Mouse (Mus musculus) cerebellum, postnatal 25 days (tissue): Measurements from ENCODE around the gene Cd44.

ENCODE experiments used
- DNase-seq, 2 experiments: peaks; one replicate each; pipeline ENCODE4 v3.0.0; 2021; ENCODE audit warnings: mixed read lengths in 2 of 2

Gene Cd44

GRCm38 (mm10) chr2:102913833-102914545 is 12.5 kb upstream of the Cd44 start:
- DNase-seq: no peak

GRCm38 (mm10) chr2:102912951-102913350 is 11.5 kb upstream of the Cd44 start:
- no peak for DNase-seq

- no peak for DNase-seq
These were observed 11.0 kb upstream of the Cd44 start for GRCm38 (mm10) chr2:102912469-102912868.

GRCm38 (mm10) chr2:102909403-102909802 is 7.9 kb upstream of the Cd44 start:
- DNase-seq: no peak

- DNase-seq: no peak
These were observed 4.1 kb upstream of the Cd44 start for GRCm38 (mm10) chr2:102905604-102906003.

GRCm38 (mm10) chr2:102901828-102902223 is 361 bp upstream of the Cd44 start:
- no peak for DNase-seq

GRCm38 (mm10) chr2:102900230-102900721 is 1.2 kb downstream of the Cd44 start:
- no peak for DNase-seq

GRCm38 (mm10) chr2:102899238-102899637 is 2.2 kb downstream of the Cd44 start:
- DNase-seq: no peak

GRCm38 (mm10) chr2:102898585-102898984 is 2.9 kb downstream of the Cd44 start:
- DNase-seq: no peak

GRCm38 (mm10) chr2:102896154-102896553 is 5.3 kb downstream of the Cd44 start:
- DNase-seq: no peak

GRCm38 (mm10) chr2:102895197-102895596 is 6.3 kb downstream of the Cd44 start:
- DNase-seq: no peak

- DNase-seq: no peak
These were observed 6.7 kb downstream of the Cd44 start for GRCm38 (mm10) chr2:102894785-102895184.

GRCm38 (mm10) chr2:102888688-102889225 is 12.7 kb downstream of the Cd44 start:
- DNase-seq: no peak

GRCm38 (mm10) chr2:102887137-102887536 is 14.3 kb downstream of the Cd44 start:
- no peak for DNase-seq

- DNase-seq: no peak
These were observed 15.0 kb downstream of the Cd44 start for GRCm38 (mm10) chr2:102886306-102886935.

- DNase-seq: no peak
These were observed 18.7 kb downstream of the Cd44 start for GRCm38 (mm10) chr2:102882597-102883272.

GRCm38 (mm10) chr2:102882004-102882588 is 19.4 kb downstream of the Cd44 start:
- DNase-seq: peak in 1 of 2 experiments; percentile 15

- no peak for DNase-seq
These were observed 23.0 kb downstream of the Cd44 start for GRCm38 (mm10) chr2:102878513-102878912.

GRCm38 (mm10) chr2:102877463-102877862 is 24.0 kb downstream of the Cd44 start:
- DNase-seq: no peak

- no peak for DNase-seq
These were observed 25.3 kb downstream of the Cd44 start for GRCm38 (mm10) chr2:102876141-102876540.

- DNase-seq: no peak
These were observed 27.6 kb downstream of the Cd44 start for GRCm38 (mm10) chr2:102873848-102874247.

- DNase-seq: no peak
These were observed 28.3 kb downstream of the Cd44 start for GRCm38 (mm10) chr2:102873194-102873593.

- DNase-seq: no peak
These were observed 29.0 kb downstream of the Cd44 start for GRCm38 (mm10) chr2:102872436-102872835.
